Mouse (Mus musculus) lung, embryonic 15.5 days (tissue): Measurements from ENCODE around the gene Cyp27b1. TPM values are rescaled to one million over a fixed set of nuclear protein-coding genes. Genes with fewer than 3 reads are reported as not detected.

Experiments
- ATAC-seq: fragments of 200-750 bp; cut with Nextera tagmentation; 2 replicates; pipeline ENCODE4 v1.8.0; 2017; ENCODE audit warnings: moderate number of reproducible peaks, borderline replicate concordance; ENCODE audit not compliant: low FRiP score, low TSS enrichment; ENCODE audit errors: extremely low read depth
- H3K27ac ChIP-seq: fragments of 300-500 bp; sonication (generic); 2 replicates; pipeline ENCODE4 v1.5.1; 2015; ENCODE audit warnings: moderate library complexity, mild to moderate bottlenecking, inconsistent platforms
- H3K27me3 ChIP-seq: fragments of 300-500 bp; sonication (generic); 2 replicates; pipeline ENCODE4 v1.6.1; 2015; ENCODE audit warnings: inconsistent platforms
- H3K36me3 ChIP-seq: fragments of 300-500 bp; sonication (generic); 2 replicates; pipeline ENCODE4 v1.6.1; 2015; ENCODE audit warnings: inconsistent platforms
- H3K4me1 ChIP-seq: fragments of 300-500 bp; sonication (generic); 2 replicates; pipeline ENCODE4 v1.6.1; 2015; ENCODE audit warnings: inconsistent platforms
- H3K4me2 ChIP-seq: fragments of 300-500 bp; sonication (generic); 2 replicates; pipeline ENCODE4 v1.6.1; 2015; ENCODE audit warnings: inconsistent platforms, mild to moderate bottlenecking, moderate library complexity
- H3K4me3 ChIP-seq: fragments of 300-500 bp; sonication (generic); 2 replicates; pipeline ENCODE4 v1.5.1; 2015; ENCODE audit warnings: mild to moderate bottlenecking, inconsistent platforms
- H3K9ac ChIP-seq: fragments of 300-500 bp; sonication (generic); 2 replicates; pipeline ENCODE4 v1.6.1; 2015; ENCODE audit warnings: inconsistent platforms
- H3K9me3 ChIP-seq: fragments of 300-500 bp; sonication (generic); 2 replicates; pipeline ENCODE4 v1.6.1; 2016; ENCODE audit warnings: inconsistent platforms
- WGBS: fragments of 180-500 bp; shearing (Covaris S2); methylation state at CpG from one replicate; pipeline ENCODE4 v1.1.7; 2015; 5-methylcytosine and 5-hydroxymethylcytosine counted together
- polyA plus RNA-seq: library from polyadenylated mRNA; unstranded; fragments of >200 nt; fragmentation: Nextera tagmentation; extraction: Ambion mirVana; gene quantifications from 2 replicates; pipeline ENCODE4 v1.2.1, GENCODE M21; 2015

Cyp27b1 gene
- polyA plus RNA-seq, 1 experiment from 2014 or later, result 0.25 TPM

GRCm38 (mm10) chr10:127083292-127083914 lies 35.4 kb downstream of the Cyp27b1 start:
- no peak overlapping the region for H3K9ac ChIP-seq
- no peak for ATAC-seq
- peaks cover 84% of the 10 kb centered on the region for H3K27me3 ChIP-seq
- no peak overlapping the region for H3K4me2 ChIP-seq
- peaks cover 39% of the 10 kb centered on the region for H3K4me1 ChIP-seq
- WGBS, result 18% methylated on average over 8 of the region's 8 CpGs
- H3K4me3 ChIP-seq, result no peak overlapping the region
- no peaks in the 10 kb centered on the region for H3K36me3 ChIP-seq
- no peaks in the 10 kb centered on the region for H3K9me3 ChIP-seq
- H3K27ac ChIP-seq, result no peak overlapping the region

GRCm38 (mm10) chr10:127083915-127084306 lies 35.9 kb downstream of the Cyp27b1 start:
- Histone ChIP-seq H3K4me3 (no peak overlapping the region), H3K27me3 (peaks cover 81% of the 10 kb centered on the region), H3K4me1 (peaks cover 34% of the 10 kb centered on the region), H3K36me3 (no peaks in the 10 kb centered on the region), H3K27ac (no peak overlapping the region), H3K9me3 (no peaks in the 10 kb centered on the region), H3K4me2 (no peak overlapping the region), H3K9ac (no peak overlapping the region)
- no peak for ATAC-seq
- 36% methylated on average over 5 of the region's 5 CpGs for WGBS

GRCm38 (mm10) chr10:127085052-127085451 lies 37.0 kb downstream of the Cyp27b1 start:
- Histone ChIP-seq H3K9me3 (no peaks in the 10 kb centered on the region), H3K4me3 (no peak overlapping the region), H3K27me3 (peaks cover 81% of the 10 kb centered on the region)

GRCm38 (mm10) chr10:127085633-127086032 lies 37.6 kb downstream of the Cyp27b1 start:
- peaks cover 81% of the 10 kb centered on the region for H3K27me3 ChIP-seq
- no peaks in the 10 kb centered on the region for H3K9me3 ChIP-seq
- peaks cover 19% of the 10 kb centered on the region for H3K4me1 ChIP-seq
- H3K9ac ChIP-seq, result no peak overlapping the region
- no peak overlapping the region for H3K4me3 ChIP-seq
- no peaks in the 10 kb centered on the region for H3K36me3 ChIP-seq
- 66% methylated on average over 6 of the region's 6 CpGs for WGBS
- no peak overlapping the region for H3K27ac ChIP-seq
- no peak for ATAC-seq
- no peak overlapping the region for H3K4me2 ChIP-seq

More at GRCm38 (mm10) chr10:127085052-127085451, 37.0 kb downstream of the Cyp27b1 start:
- no peak overlapping the region for H3K27ac ChIP-seq
- no peak overlapping the region for H3K4me2 ChIP-seq
- H3K4me1 ChIP-seq, result peaks cover 22% of the 10 kb centered on the region
- 81% methylated on average over 9 of the region's 9 CpGs for WGBS
- ATAC-seq, result no peak
- H3K9ac ChIP-seq, result no peak overlapping the region
- H3K36me3 ChIP-seq, result no peaks in the 10 kb centered on the region

GRCm38 (mm10) chr10:127090560-127091411 lies 42.7 kb downstream of the Cyp27b1 start:
- H3K4me3 ChIP-seq, result peak overlapping the region; percentile 26
- H3K27me3 ChIP-seq, result peaks cover 59% of the 10 kb centered on the region
- 9% methylated on average over 57 of the region's 57 CpGs for WGBS
- no peaks in the 10 kb centered on the region for H3K36me3 ChIP-seq
- no peak overlapping the region for H3K9ac ChIP-seq
- no peaks in the 10 kb centered on the region for H3K9me3 ChIP-seq
- no peak overlapping the region for H3K27ac ChIP-seq
- ATAC-seq, result no peak
- H3K4me2 ChIP-seq, result peak overlapping the region; percentile 58
- peaks cover 48% of the 10 kb centered on the region for H3K4me1 ChIP-seq

- Histone ChIP-seq H3K27ac (no peak overlapping the region), H3K4me3 (peak overlapping the region; percentile 26), H3K9me3 (no peaks in the 10 kb centered on the region), H3K4me2 (peak overlapping the region; percentile 58), H3K36me3 (no peaks in the 10 kb centered on the region), H3K4me1 (peaks cover 53% of the 10 kb centered on the region), H3K9ac (no peak overlapping the region), H3K27me3 (peaks cover 57% of the 10 kb centered on the region)
- WGBS, result 16% methylated on average over 51 of the region's 51 CpGs
- ATAC-seq, result no peak
Observed at GRCm38 (mm10) chr10:127091507-127092396, 43.7 kb downstream of the Cyp27b1 start.

GRCm38 (mm10) chr10:127092742-127093141 lies 44.7 kb downstream of the Cyp27b1 start:
- H3K4me1 ChIP-seq, result peaks cover 53% of the 10 kb centered on the region
- no peak overlapping the region for H3K9ac ChIP-seq
- no peak for ATAC-seq
- H3K27me3 ChIP-seq, result peaks cover 53% of the 10 kb centered on the region
- H3K4me2 ChIP-seq, result no peak overlapping the region
- H3K4me3 ChIP-seq, result no peak overlapping the region
- H3K9me3 ChIP-seq, result no peaks in the 10 kb centered on the region
- H3K27ac ChIP-seq, result no peak overlapping the region
- peaks cover 4% of the 10 kb centered on the region for H3K36me3 ChIP-seq
- WGBS, result 30% methylated on average over 4 of the region's 4 CpGs

GRCm38 (mm10) chr10:127094382-127094802 lies 46.3 kb downstream of the Cyp27b1 start:
- 22% methylated on average over 7 of the region's 7 CpGs for WGBS
- Histone ChIP-seq H3K27me3 (peaks cover 39% of the 10 kb centered on the region), H3K4me1 (peaks cover 53% of the 10 kb centered on the region), H3K27ac (peak overlapping the region; percentile 75), H3K9me3 (no peaks in the 10 kb centered on the region), H3K4me3 (no peak overlapping the region), H3K4me2 (peak overlapping the region; percentile 30), H3K36me3 (peaks cover 4% of the 10 kb centered on the region), H3K9ac (no peak overlapping the region)
- ATAC-seq, result peak; percentile 73

GRCm38 (mm10) chr10:127098514-127098913 lies 50.5 kb downstream of the Cyp27b1 start:
- H3K9me3 ChIP-seq, result no peaks in the 10 kb centered on the region
- H3K27ac ChIP-seq, result no peak overlapping the region
- no peak for ATAC-seq
- 75% methylated on average over 20 of the region's 20 CpGs for WGBS
- H3K4me2 ChIP-seq, result no peak overlapping the region
- no peaks in the 10 kb centered on the region for H3K27me3 ChIP-seq
- H3K9ac ChIP-seq, result no peak overlapping the region
- H3K4me1 ChIP-seq, result peaks cover 24% of the 10 kb centered on the region
- peaks cover 9% of the 10 kb centered on the region for H3K36me3 ChIP-seq
- H3K4me3 ChIP-seq, result no peak overlapping the region

- Histone ChIP-seq H3K9me3 (no peaks in the 10 kb centered on the region), H3K36me3 (peaks cover 9% of the 10 kb centered on the region), H3K4me2 (no peak overlapping the region), H3K27me3 (no peaks in the 10 kb centered on the region), H3K27ac (no peak overlapping the region), H3K4me3 (no peak overlapping the region), H3K4me1 (peaks cover 17% of the 10 kb centered on the region), H3K9ac (no peak overlapping the region)
- 81% methylated on average over 10 of the region's 10 CpGs for WGBS
- ATAC-seq, result no peak
Observed at GRCm38 (mm10) chr10:127099191-127099590, 51.1 kb downstream of the Cyp27b1 start.

- no peak overlapping the region for H3K4me2 ChIP-seq
- H3K9me3 ChIP-seq, result no peaks in the 10 kb centered on the region
- WGBS, result 92% methylated on average over 15 of the region's 15 CpGs
- no peak for ATAC-seq
- H3K4me3 ChIP-seq, result no peak overlapping the region
- H3K4me1 ChIP-seq, result peaks cover 13% of the 10 kb centered on the region
- H3K9ac ChIP-seq, result no peak overlapping the region
- peaks cover 12% of the 10 kb centered on the region for H3K36me3 ChIP-seq
- H3K27ac ChIP-seq, result no peak overlapping the region
- no peaks in the 10 kb centered on the region for H3K27me3 ChIP-seq
Observed at GRCm38 (mm10) chr10:127099868-127100267, 51.8 kb downstream of the Cyp27b1 start.
